Mouse (Mus musculus): Measurements from ENCODE around the gene Ly6c2. TPM values are rescaled to one million over a fixed set of nuclear protein-coding genes. Genes with fewer than 3 reads are reported as not detected.
A peak's percentile ranks its signal among the peaks of the same experiment; 100 is the strongest.
"Not testable (repeated sequence)": the region's sequence is repeated elsewhere in the genome, so short reads cannot be mapped to it uniquely, and the experiment has no call there.

Ly6c2 gene
- polyA plus RNA-seq (2015; fragmentation: Nextera tagmentation; extraction: Ambion mirVana): 11.2 and 14.7 TPM in 2 replicates

- not testable (repeated sequence) for DNase-seq (ENCODE audit: low spot score)
Measured at GRCm38 (mm10) chr15:75111861-75112630, at the start of gene Ly6c2. Ly6c2 (minus strand) TSS chr15:75111970.

- DNase-seq (ENCODE audit: low spot score): no peak
Measured at GRCm38 (mm10) chr15:75157646-75158045, 45.9 kb upstream of the Ly6c2 start.

- DNase-seq (ENCODE audit: low spot score): no peak
Measured at GRCm38 (mm10) chr15:75154940-75155339, 43.2 kb upstream of the Ly6c2 start, which contains the start of gene Ly6g. Ly6g (plus strand) TSS chr15:75155240.

GRCm38 (mm10) chr15:75153087-75153486 lies 41.3 kb upstream of the Ly6c2 start:
- no peak for DNase-seq (ENCODE audit: low spot score)

- peak; percentile 36 for DNase-seq (ENCODE audit: low spot score)
Measured at GRCm38 (mm10) chr15:75143735-75144134, 32.0 kb upstream of the Ly6c2 start.

- DNase-seq (ENCODE audit: low spot score): peak; percentile 74
Measured at GRCm38 (mm10) chr15:75141812-75142360, 30.1 kb upstream of the Ly6c2 start.

- DNase-seq (ENCODE audit: low spot score): not testable (repeated sequence)
Measured at GRCm38 (mm10) chr15:75137739-75138138, 26.0 kb upstream of the Ly6c2 start.

GRCm38 (mm10) chr15:75135090-75135783 lies 23.5 kb upstream of the Ly6c2 start:
- not testable (repeated sequence) for DNase-seq (ENCODE audit: low spot score)

- not testable (repeated sequence) for DNase-seq (ENCODE audit: low spot score)
Measured at GRCm38 (mm10) chr15:75132346-75132745, 20.6 kb upstream of the Ly6c2 start.

- peak; percentile 69 for DNase-seq (ENCODE audit: low spot score)
Measured at GRCm38 (mm10) chr15:75120066-75120465, 8.3 kb upstream of the Ly6c2 start.

GRCm38 (mm10) chr15:75118742-75119141 lies 7.0 kb upstream of the Ly6c2 start:
- peak; percentile 62 for DNase-seq (ENCODE audit: low spot score)

- peak; percentile 68 for DNase-seq (ENCODE audit: low spot score)
Measured at GRCm38 (mm10) chr15:75117481-75117880, 5.7 kb upstream of the Ly6c2 start.

GRCm38 (mm10) chr15:75116525-75116924 lies 4.8 kb upstream of the Ly6c2 start:
- peak; percentile 93 for DNase-seq (ENCODE audit: low spot score)

- DNase-seq (ENCODE audit: low spot score): not testable (repeated sequence)
Measured at GRCm38 (mm10) chr15:75110424-75110823, 1.3 kb downstream of the Ly6c2 start.

GRCm38 (mm10) chr15:75099261-75099660 lies 12.5 kb downstream of the Ly6c2 start:
- DNase-seq (ENCODE audit: low spot score): no peak

- DNase-seq (ENCODE audit: low spot score): peak; percentile 11
Measured at GRCm38 (mm10) chr15:75088041-75088440, 23.7 kb downstream of the Ly6c2 start.

- DNase-seq (ENCODE audit: low spot score): no peak
Measured at GRCm38 (mm10) chr15:75069965-75070364, 41.8 kb downstream of the Ly6c2 start.

GRCm38 (mm10) chr15:75062030-75062574 lies 49.7 kb downstream of the Ly6c2 start:
- peak; percentile 85 for DNase-seq (ENCODE audit: low spot score)

GRCm38 (mm10) chr15:75060505-75060904 lies 51.3 kb downstream of the Ly6c2 start:
- DNase-seq (ENCODE audit: low spot score): peak; percentile 71

Measured in thymus, postnatal 0 days (tissue).